ENCODE assay signal across 8 mouse cellular contexts in genomic region chr14:54528007-54528393, GRCm38 (mm10). TPM values are rescaled to one million over a fixed set of nuclear protein-coding genes. Genes with fewer than 3 reads are reported as not detected.
DNase-seq lines count a peak whose midpoint lies in the region; ATAC-seq and TF ChIP-seq lines count a peak whose summit lies in the region.

No protein-coding gene starts in this region.

- no peaks in the 10 kb centered on the region for H3K9me3 ChIP-seq in lung, embryonic 14.5 days (ENCODE audit: low read depth, low read length)
- no peaks in the 10 kb centered on the region for H3K9me3 ChIP-seq in intestine, postnatal 0 days (ENCODE audit: control insufficient read depth)

- no peaks in the 10 kb centered on the region; the same call in 1 of the 2 replicates for H3K4me1 ChIP-seq in lung, embryonic 14.5 days (ENCODE audit: insufficient read depth)
- H3K4me1 ChIP-seq in intestine, postnatal 0 days (replicated peaks; ENCODE audit: control insufficient read depth, insufficient read depth, low read length): no peaks in the 10 kb centered on the region
- H3K4me1 ChIP-seq in olfactory bulb, adult 2 months (ENCODE audit: control insufficient read depth, insufficient read depth, low read length): peaks cover 10% of the 10 kb centered on the region

- TF ChIP-seq POLR2A in olfactory bulb, adult 2 months (IDR thresholded peaks at IDR 0.05; ENCODE audit: insufficient read depth, low read depth, low read length): no peak

- WGBS in lung, embryonic 14.5 days: 22% methylated on average over 5 of the region's 5 CpGs
- 28% methylated on average over 5 of the region's 5 CpGs for WGBS in intestine, postnatal 0 days
- WGBS in olfactory bulb, adult 2 months: 22% methylated on average over 5 of the region's 5 CpGs

- no peak for TF ChIP-seq CTCF in lung, embryonic 14.5 days (IDR thresholded peaks at IDR 0.05; ENCODE audit: low read depth)
- no peak for TF ChIP-seq CTCF in intestine, postnatal 0 days (IDR thresholded peaks at IDR 0.05; ENCODE audit: low read depth)
- TF ChIP-seq CTCF in olfactory bulb, adult 2 months (IDR thresholded peaks at IDR 0.05; ENCODE audit: insufficient read depth, low read depth, low read length): no peak

- no peak overlapping the region for H3K4me3 ChIP-seq in lung, embryonic 14.5 days (ENCODE audit: low read depth, low read length)
- peak overlapping the region; percentile 30; the same call in 1 of the 2 replicates for H3K4me3 ChIP-seq in intestine, postnatal 0 days (ENCODE audit: low read depth, low read length)
- no peak overlapping the region for H3K4me3 ChIP-seq in olfactory bulb, adult 2 months (ENCODE audit: insufficient read depth, low read depth, low read length)

- peak overlapping the region; percentile 67 for H3K4me2 ChIP-seq in lung, embryonic 14.5 days
- H3K4me2 ChIP-seq in intestine, postnatal 0 days (replicated peaks; ENCODE audit: low read depth): peak overlapping the region; percentile 63

- no peak overlapping the region for H3K27ac ChIP-seq in lung, embryonic 14.5 days (ENCODE audit: low read depth)
- H3K27ac ChIP-seq in intestine, postnatal 0 days (ENCODE audit: low read depth, low read length): no peak overlapping the region
- H3K27ac ChIP-seq in olfactory bulb, adult 2 months (ENCODE audit: insufficient read depth, low read depth, low read length): peak overlapping the region; percentile 12; the same call in 1 of the 2 replicates

- no peak for ATAC-seq in CD4-positive, CD25-positive, alpha-beta regulatory T cell, adult 4 months
- ATAC-seq in lung, embryonic 14.5 days (ENCODE audit: insufficient read depth): peak; percentile 45; the same call in 1 of the 2 replicates
- no peak for ATAC-seq in intestine, postnatal 0 days

- H3K27me3 ChIP-seq in lung, embryonic 14.5 days (ENCODE audit: insufficient read depth, low read length): no peaks in the 10 kb centered on the region
- H3K27me3 ChIP-seq in intestine, postnatal 0 days (replicated peaks; ENCODE audit: control insufficient read depth, insufficient read depth, low read length): no peaks in the 10 kb centered on the region

- no peaks in the 10 kb centered on the region for H3K36me3 ChIP-seq in lung, embryonic 14.5 days (ENCODE audit: insufficient read depth)
- H3K36me3 ChIP-seq in intestine, postnatal 0 days (ENCODE audit: control insufficient read depth, insufficient read depth): no peaks in the 10 kb centered on the region

- DNase-seq in CD4-positive, CD25-positive, alpha-beta regulatory T cell, adult 2 months (ENCODE audit: low read depth, low spot score): peak; percentile 21
- DNase-seq in lung, embryonic 14.5 days: no peak
- DNase-seq in lung, postnatal 25 days (ENCODE audit: low spot score): no peak
- DNase-seq in gastrocnemius, postnatal 4 days (ENCODE audit: low spot score in 2 of 2): no peak
- no peak for DNase-seq in layer of hippocampus, postnatal 25 days (ENCODE audit: extremely low spot score in 1 of 2, low spot score in 1 of 2)

- peak overlapping the region; percentile 38; the same call in 1 of the 2 replicates for H3K9ac ChIP-seq in lung, embryonic 14.5 days
- no peak overlapping the region for H3K9ac ChIP-seq in intestine, postnatal 0 days (ENCODE audit: low read depth, low read length)

RNA-seq across cellular contexts. Expression of gene Prmt5, which starts 10.7 kb away (rescaled TPM):
- polyA plus RNA-seq in CD4-positive, CD25-positive, alpha-beta regulatory T cell, adult 4 months (2017; shearing (Covaris generic)): 10 to 100 TPM; 44.9 to 54.8 TPM
- 88.2 and 96.5 TPM in 2 replicates for polyA plus RNA-seq in lung, embryonic 14.5 days (2014; fragmentation: Nextera tagmentation; extraction: Ambion mirVana)
- 18.1 and 20.9 TPM in 2 replicates for polyA plus RNA-seq in intestine, postnatal 0 days (2015; fragmentation: Nextera tagmentation; extraction: Ambion mirVana)
- not detected in 2 replicates for polyA plus RNA-seq in olfactory bulb, adult 2 months (2012; ENCODE audit: insufficient read depth, insufficient read length, low replicate concordance, missing spikeins)
- 10 to 100 TPM; 40.0 to 40.4 TPM for total RNA-seq in gastrocnemius, postnatal 4 days (2021)
- 10 to 100 TPM; 53.6 to 61.4 TPM for total RNA-seq in layer of hippocampus, postnatal 25 days (2021)

RNA-seq across cellular contexts. Expression of gene Haus4, which starts 26.4 kb away (rescaled TPM):
- 10 to 100 TPM; 21.0 to 28.8 TPM for polyA plus RNA-seq in CD4-positive, CD25-positive, alpha-beta regulatory T cell, adult 4 months (2017; shearing (Covaris generic))
- polyA plus RNA-seq in lung, embryonic 14.5 days (2014; fragmentation: Nextera tagmentation; extraction: Ambion mirVana): 53.0 and 60.3 TPM in 2 replicates
- polyA plus RNA-seq in intestine, postnatal 0 days (2015; fragmentation: Nextera tagmentation; extraction: Ambion mirVana): 28.2 and 29.4 TPM in 2 replicates
- not detected in 2 replicates for polyA plus RNA-seq in olfactory bulb, adult 2 months (2012; ENCODE audit: insufficient read depth, insufficient read length, low replicate concordance, missing spikeins)
- 10 to 100 TPM; 18.1 to 21.2 TPM for total RNA-seq in gastrocnemius, postnatal 4 days (2021)
- total RNA-seq in layer of hippocampus, postnatal 25 days (2021): 1 to 10 TPM; 2.4 to 3.9 TPM

RNA-seq across cellular contexts. Expression of gene Ajuba, which starts 49.4 kb away (rescaled TPM):
- not detected for polyA plus RNA-seq in CD4-positive, CD25-positive, alpha-beta regulatory T cell, adult 4 months (2017; shearing (Covaris generic))
- 37.8 and 43.6 TPM in 2 replicates for polyA plus RNA-seq in lung, embryonic 14.5 days (2014; fragmentation: Nextera tagmentation; extraction: Ambion mirVana)
- 13.1 and 15.1 TPM in 2 replicates for polyA plus RNA-seq in intestine, postnatal 0 days (2015; fragmentation: Nextera tagmentation; extraction: Ambion mirVana)
- polyA plus RNA-seq in olfactory bulb, adult 2 months (2012; ENCODE audit: insufficient read depth, insufficient read length, low replicate concordance, missing spikeins): not detected in 2 replicates
- total RNA-seq in gastrocnemius, postnatal 4 days (2021): 10 to 100 TPM; 14.6 to 15.8 TPM
- 1 to 10 TPM; 1.3 to 2.4 TPM for total RNA-seq in layer of hippocampus, postnatal 25 days (2021)

RNA-seq across cellular contexts. Expression of gene Rem2, which starts 52.1 kb away (rescaled TPM):
- 1 to 10 TPM in 1 of 2 experiments, under 1 TPM in 1; 0.54 to 1.1 TPM for polyA plus RNA-seq in CD4-positive, CD25-positive, alpha-beta regulatory T cell, adult 4 months (2017; shearing (Covaris generic))
- 8.1 and 8.3 TPM in 2 replicates for polyA plus RNA-seq in lung, embryonic 14.5 days (2014; fragmentation: Nextera tagmentation; extraction: Ambion mirVana)
- 0.78 and 0.89 TPM in 2 replicates for polyA plus RNA-seq in intestine, postnatal 0 days (2015; fragmentation: Nextera tagmentation; extraction: Ambion mirVana)
- not detected in 2 replicates for polyA plus RNA-seq in olfactory bulb, adult 2 months (2012; ENCODE audit: insufficient read depth, insufficient read length, low replicate concordance, missing spikeins)
- total RNA-seq in gastrocnemius, postnatal 4 days (2021): not detected
- 10 to 100 TPM; 22.6 to 23.0 TPM for total RNA-seq in layer of hippocampus, postnatal 25 days (2021)

Comparison
In these comparisons a context has a peak if more than half of its experiments do, and no peak if none do; other contexts are left out.
1. RNA of gene Ajuba, which starts 49.4 kb away (polyA plus RNA-seq): 37.8 to 43.6 TPM in lung, embryonic 14.5 days and 13.1 to 15.1 TPM in intestine, postnatal 0 days; not detected in CD4-positive, CD25-positive, alpha-beta regulatory T cell, adult 4 months and not detected in olfactory bulb, adult 2 months; every median in the first group is over 10 times any median in the second.